Comparison of ENCODE assay signal across 23 mouse cellular contexts in the genomic region with DNA sequence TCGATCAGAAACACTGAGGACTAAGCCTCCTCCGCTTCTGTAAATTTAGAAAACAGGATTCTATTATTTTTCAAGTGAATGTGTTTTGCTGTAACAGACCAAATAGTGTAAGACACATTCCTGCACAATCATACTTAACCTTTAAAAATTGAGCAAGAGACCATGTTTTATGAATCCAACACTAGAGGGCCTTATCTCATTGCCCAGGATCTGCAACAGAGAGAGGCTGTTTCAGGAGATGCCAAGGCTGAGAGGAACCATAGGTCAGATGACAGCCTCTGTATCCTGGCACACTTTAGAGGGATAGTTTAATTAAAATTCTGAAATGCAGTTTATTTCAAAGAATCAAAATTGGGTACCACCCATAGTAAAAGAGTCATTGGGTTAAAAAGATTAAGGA.
DNase-seq lines count a peak whose midpoint lies in the region; ATAC-seq and TF ChIP-seq lines count a peak whose summit lies in the region.
"Had no signal": no experiment of that assay in that cellular context is flagged by ENCODE, and none has a peak within 500 bp of the region (broad histone marks: within the 10 kb centered on the region; RNA-seq: fewer than 3 reads in every experiment).

No protein-coding gene starts in this region.

- H3K9ac ChIP-seq in hindbrain, postnatal 0 days (replicated peaks; ENCODE audit: low read length), result no peak overlapping the region
- no peak overlapping the region for H3K9ac ChIP-seq in hindbrain, embryonic 16.5 days (ENCODE audit: low read depth, low read length)
- no peak overlapping the region for H3K9ac ChIP-seq in midbrain, embryonic 14.5 days (replicated peaks; ENCODE audit: low read length)
- no peak overlapping the region for H3K9ac ChIP-seq in midbrain, embryonic 11.5 days (ENCODE audit: low read length)
- H3K9ac ChIP-seq: embryonic facial prominence, embryonic 12.5 days; limb, embryonic 15.5 days; liver, embryonic 14.5 days; lung, embryonic 14.5 days; neural tube, embryonic 15.5 days had no signal

- peak; percentile 5 for DNase-seq in hindbrain, postnatal 0 days (ENCODE audit: low spot score)
- DNase-seq in midbrain, embryonic 14.5 days, result peak; percentile 37
- DNase-seq in midbrain, embryonic 11.5 days (ENCODE audit: low spot score, missing footprints), result no peak
- DNase-seq in brain, adult 2 months (ENCODE audit: low read depth, low spot score), result peak; percentile 64
- DNase-seq in telencephalon, adult 2 months (ENCODE audit: low read depth, low spot score), result peak; percentile 15
- DNase-seq in heart, postnatal 4 days, result no peak
- DNase-seq: adrenal gland, adult 8-10 months; B cell, adult 2 months; cerebellum, postnatal 14 days; gastrocnemius, postnatal 10 days; heart, adult 11 months; heart, postnatal 10 days; kidney, adult 11 months; layer of hippocampus, postnatal 36 days; left cerebral cortex, postnatal 4 days; lung, embryonic 14.5 days had no signal

- no peak for ATAC-seq in hindbrain, postnatal 0 days
- no peak for ATAC-seq in hindbrain, embryonic 16.5 days
- ATAC-seq in midbrain, embryonic 14.5 days (ENCODE audit: low FRiP score, low TSS enrichment), result no peak
- no peak for ATAC-seq in midbrain, embryonic 11.5 days (ENCODE audit: low FRiP score)
- ATAC-seq: activated CD4-positive, CD25-positive, alpha-beta regulatory T cell, adult 4 months had no signal

- no peak overlapping the region for H3K4me3 ChIP-seq in hindbrain, postnatal 0 days (ENCODE audit: low read length)
- H3K4me3 ChIP-seq in hindbrain, embryonic 16.5 days (ENCODE audit: low read length), result no peak overlapping the region
- no peak overlapping the region for H3K4me3 ChIP-seq in midbrain, embryonic 14.5 days (replicated peaks; ENCODE audit: low read depth, low read length)
- no peak overlapping the region for H3K4me3 ChIP-seq in midbrain, embryonic 11.5 days (ENCODE audit: low read depth, low read length)
- H3K4me3 ChIP-seq: embryonic facial prominence, embryonic 12.5 days; limb, embryonic 15.5 days; neural tube, embryonic 15.5 days had no signal

- H3K27me3 ChIP-seq in hindbrain, postnatal 0 days (ENCODE audit: insufficient read depth, low read length), result no peaks in the 10 kb centered on the region
- H3K27me3 ChIP-seq in hindbrain, embryonic 16.5 days (replicated peaks; ENCODE audit: control insufficient read depth, insufficient read depth, low read length), result no peaks in the 10 kb centered on the region
- no peaks in the 10 kb centered on the region for H3K27me3 ChIP-seq in midbrain, embryonic 14.5 days (ENCODE audit: control insufficient read depth, insufficient read depth, low read length)
- no peaks in the 10 kb centered on the region for H3K27me3 ChIP-seq in midbrain, embryonic 11.5 days (ENCODE audit: control insufficient read depth, insufficient read depth, low read length)
- H3K27me3 ChIP-seq: embryonic facial prominence, embryonic 12.5 days; limb, embryonic 15.5 days; neural tube, embryonic 15.5 days had no signal

- 90% methylated on average over 2 of the region's 2 CpGs for WGBS in hindbrain, postnatal 0 days
- 89% methylated on average over 2 of the region's 2 CpGs for WGBS in hindbrain, embryonic 16.5 days
- 98% methylated on average over 2 of the region's 2 CpGs for WGBS in midbrain, embryonic 14.5 days
- WGBS in midbrain, embryonic 11.5 days, result 87% methylated on average over 2 of the region's 2 CpGs

- H3K9me3 ChIP-seq in hindbrain, postnatal 0 days (ENCODE audit: low read length), result no peaks in the 10 kb centered on the region
- H3K9me3 ChIP-seq in hindbrain, embryonic 16.5 days (ENCODE audit: control insufficient read depth, low read length), result no peaks in the 10 kb centered on the region
- no peaks in the 10 kb centered on the region for H3K9me3 ChIP-seq in midbrain, embryonic 14.5 days (ENCODE audit: control insufficient read depth, low read length)
- no peaks in the 10 kb centered on the region for H3K9me3 ChIP-seq in midbrain, embryonic 11.5 days (ENCODE audit: control insufficient read depth, low read length)
- H3K9me3 ChIP-seq: embryonic facial prominence, embryonic 12.5 days; limb, embryonic 15.5 days; neural tube, embryonic 15.5 days had no signal

- no peak overlapping the region for H3K4me2 ChIP-seq in hindbrain, postnatal 0 days (ENCODE audit: low read depth, low read length)
- no peak overlapping the region for H3K4me2 ChIP-seq in hindbrain, embryonic 16.5 days (ENCODE audit: low read length)
- no peak overlapping the region for H3K4me2 ChIP-seq in midbrain, embryonic 14.5 days (ENCODE audit: low read length)
- H3K4me2 ChIP-seq in midbrain, embryonic 11.5 days, result no peak overlapping the region
- H3K4me2 ChIP-seq: embryonic facial prominence, embryonic 12.5 days; heart, embryonic 11.5 days; limb, embryonic 15.5 days; lung, embryonic 14.5 days; neural tube, embryonic 15.5 days had no signal

- H3K4me1 ChIP-seq in hindbrain, postnatal 0 days (ENCODE audit: insufficient read depth, low read length), result no peaks in the 10 kb centered on the region
- no peaks in the 10 kb centered on the region for H3K4me1 ChIP-seq in hindbrain, embryonic 16.5 days (ENCODE audit: control insufficient read depth, insufficient read depth, low read depth, low read length)
- no peaks in the 10 kb centered on the region for H3K4me1 ChIP-seq in midbrain, embryonic 14.5 days (ENCODE audit: control insufficient read depth, insufficient read depth, low read length)
- H3K4me1 ChIP-seq in midbrain, embryonic 11.5 days (ENCODE audit: control insufficient read depth, insufficient read depth, low read length), result no peaks in the 10 kb centered on the region
- H3K4me1 ChIP-seq: embryonic facial prominence, embryonic 12.5 days; limb, embryonic 15.5 days; neural tube, embryonic 15.5 days had no signal

- no peak overlapping the region for H3K27ac ChIP-seq in hindbrain, postnatal 0 days
- no peak overlapping the region for H3K27ac ChIP-seq in hindbrain, embryonic 16.5 days (ENCODE audit: low read depth, low read length)
- H3K27ac ChIP-seq in midbrain, embryonic 14.5 days (replicated peaks; ENCODE audit: low read depth, low read length), result no peak overlapping the region
- no peak overlapping the region for H3K27ac ChIP-seq in midbrain, embryonic 11.5 days (ENCODE audit: low read depth, low read length)
- H3K27ac ChIP-seq: embryonic facial prominence, embryonic 12.5 days; limb, embryonic 15.5 days; liver, embryonic 14.5 days; neural tube, embryonic 15.5 days had no signal

- no peaks in the 10 kb centered on the region for H3K36me3 ChIP-seq in hindbrain, postnatal 0 days (ENCODE audit: insufficient read depth, low read length)
- H3K36me3 ChIP-seq in hindbrain, embryonic 16.5 days (ENCODE audit: control insufficient read depth, insufficient read depth, low read length), result no peaks in the 10 kb centered on the region
- no peaks in the 10 kb centered on the region for H3K36me3 ChIP-seq in midbrain, embryonic 14.5 days (ENCODE audit: control insufficient read depth, insufficient read depth, low read length)
- H3K36me3 ChIP-seq in midbrain, embryonic 11.5 days (ENCODE audit: control insufficient read depth, insufficient read depth, low read length), result no peaks in the 10 kb centered on the region
- H3K36me3 ChIP-seq: embryonic facial prominence, embryonic 12.5 days; limb, embryonic 15.5 days; neural tube, embryonic 15.5 days had no signal

- peak; percentile 55 for TF ChIP-seq CTCF in hindbrain, postnatal 0 days (IDR thresholded peaks at IDR 0.05; ENCODE audit: low read depth)

Comparison
In these comparisons a context has a peak if more than half of its experiments do, and no peak if none do; other contexts are left out.
1. DNase-seq: peak in hindbrain, postnatal 0 days (single experiment), midbrain, embryonic 14.5 days (single experiment), brain, adult 2 months (single experiment) and telencephalon, adult 2 months (single experiment); none in midbrain, embryonic 11.5 days (single experiment) and heart, postnatal 4 days (single experiment).